Mouse (Mus musculus): Measurements from ENCODE around the gene Zfp775. TPM values are rescaled to one million over a fixed set of nuclear protein-coding genes. Genes with fewer than 3 reads are reported as not detected.

Zfp775 gene
- 1.1 and 2.1 TPM in 2 replicates for polyA plus RNA-seq (2015; fragmentation: Nextera tagmentation; extraction: Ambion mirVana)

GRCm38 (mm10) chr6:48601271-48602079, at the start of gene Zfp775:
Zfp775 (plus strand) TSS chr6:48602063.

GRCm38 (mm10) chr6:48554280-48555103, 47.4 kb upstream of the Zfp775 start, which contains the start of gene Lrrc61:
Lrrc61 (plus strand) TSS chr6:48554796.

GRCm38 (mm10) chr6:48572572-48573061, 29.2 kb upstream of the Zfp775 start, which contains the start of gene Rarres2:
Rarres2 (minus strand) TSS chr6:48572789.

GRCm38 (mm10) chr6:48589194-48589750, 12.6 kb upstream of the Zfp775 start, which contains the start of gene Gm45021:
Gm45021 (plus strand) TSS chr6:48589610.

GRCm38 (mm10) chr6:48593158-48594042, 8.5 kb upstream of the Zfp775 start, which contains the start of the genes Repin1 and Gm44965:
Repin1 (plus strand) TSS chr6:48593883.
Gm44965 (plus strand) TSS chr6:48593941.

GRCm38 (mm10) chr6:48626464-48626863, 24.6 kb downstream of the Zfp775 start, which contains the start of gene AI854703:
AI854703 (plus strand) TSS chr6:48626764.

DNA sequence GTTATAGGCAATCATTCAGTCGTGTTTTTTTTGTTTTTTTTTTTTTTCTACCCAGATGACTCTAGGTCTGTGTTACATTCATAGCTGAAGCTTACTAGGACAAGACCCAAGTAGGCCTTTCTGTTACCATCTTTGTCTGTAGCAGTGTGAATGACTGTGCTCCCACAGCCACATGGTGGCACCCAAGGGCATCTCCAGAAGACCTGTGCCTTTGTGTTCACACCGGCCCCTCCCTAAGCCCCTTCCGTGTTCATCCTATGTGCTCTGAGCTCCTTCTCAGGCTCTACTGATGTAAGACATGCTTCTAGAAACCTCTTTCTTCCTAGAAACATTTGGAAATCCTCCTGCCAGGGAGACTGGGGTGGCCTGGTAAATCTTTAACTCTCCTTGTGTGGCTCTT, 45.1 kb downstream of the Zfp775 start, which contains the start of gene Gimap8:
TSS of gene Gimap8 (plus strand) at position 240 of the 400 bp plus-strand sequence.

Other genes with a start within 250 kb of the Zfp775 start
- gene Krba1, start 206.5 kb upstream of the Zfp775 start, polyA plus RNA-seq (2015; fragmentation: Nextera tagmentation; extraction: Ambion mirVana), result 3.1 and 4.4 TPM in 2 replicates
- gene Zfp467, start 156.2 kb upstream of the Zfp775 start, polyA plus RNA-seq (2015; fragmentation: Nextera tagmentation; extraction: Ambion mirVana), result 6.0 and 9.4 TPM in 2 replicates
- gene Sspo, start 153.8 kb upstream of the Zfp775 start, polyA plus RNA-seq (2015; fragmentation: Nextera tagmentation; extraction: Ambion mirVana), result 0.05 and 0.16 TPM in 2 replicates
- 2.2 and 3.2 TPM in 2 replicates for gene Atp6v0e2, start 64.4 kb upstream of the Zfp775 start, polyA plus RNA-seq (2015; fragmentation: Nextera tagmentation; extraction: Ambion mirVana)
- gene Lrrc61, start 47.3 kb upstream of the Zfp775 start, polyA plus RNA-seq (2015; fragmentation: Nextera tagmentation; extraction: Ambion mirVana), result 2.6 and 3.2 TPM in 2 replicates
- gene Rarres2, start 29.3 kb upstream of the Zfp775 start, polyA plus RNA-seq (2015; fragmentation: Nextera tagmentation; extraction: Ambion mirVana), result 66.3 and 92.8 TPM in 2 replicates
- gene Gm45021, start 12.5 kb upstream of the Zfp775 start, polyA plus RNA-seq (2015; fragmentation: Nextera tagmentation; extraction: Ambion mirVana), result not detected in 2 replicates
- 5.5 and 7.3 TPM in 2 replicates for gene Repin1, start 8.2 kb upstream of the Zfp775 start, polyA plus RNA-seq (2015; fragmentation: Nextera tagmentation; extraction: Ambion mirVana)
- not detected in 2 replicates for gene Gm44965, start 8.1 kb upstream of the Zfp775 start, polyA plus RNA-seq (2015; fragmentation: Nextera tagmentation; extraction: Ambion mirVana)
- 0.29 and 0.47 TPM in 2 replicates for gene AI854703, start 24.7 kb downstream of the Zfp775 start, polyA plus RNA-seq (2015; fragmentation: Nextera tagmentation; extraction: Ambion mirVana)
- gene Gimap8, start 45.2 kb downstream of the Zfp775 start, polyA plus RNA-seq (2015; fragmentation: Nextera tagmentation; extraction: Ambion mirVana), result 2.2 and 3.3 TPM in 2 replicates
- 10.8 and 13.3 TPM in 2 replicates for gene Gimap9, start 74.1 kb downstream of the Zfp775 start, polyA plus RNA-seq (2015; fragmentation: Nextera tagmentation; extraction: Ambion mirVana)
- 19.4 and 27.0 TPM in 2 replicates for gene Gimap4, start 82.5 kb downstream of the Zfp775 start, polyA plus RNA-seq (2015; fragmentation: Nextera tagmentation; extraction: Ambion mirVana)
- gene Gimap6, start 106.2 kb downstream of the Zfp775 start, polyA plus RNA-seq (2015; fragmentation: Nextera tagmentation; extraction: Ambion mirVana), result 20.1 and 29.3 TPM in 2 replicates
- gene Gm28053, start 116.5 kb downstream of the Zfp775 start, polyA plus RNA-seq (2015; fragmentation: Nextera tagmentation; extraction: Ambion mirVana), result 0.32 and 1.7 TPM in 2 replicates
- 0.99 and 1.6 TPM in 2 replicates for gene Gimap7, start 116.6 kb downstream of the Zfp775 start, polyA plus RNA-seq (2015; fragmentation: Nextera tagmentation; extraction: Ambion mirVana)
- 18.4 and 28.7 TPM in 2 replicates for gene Gimap1, start 137.0 kb downstream of the Zfp775 start, polyA plus RNA-seq (2015; fragmentation: Nextera tagmentation; extraction: Ambion mirVana)
- gene Gimap5, start 144.1 kb downstream of the Zfp775 start, polyA plus RNA-seq (2015; fragmentation: Nextera tagmentation; extraction: Ambion mirVana), result 17.8 and 24.8 TPM in 2 replicates
- gene Gimap3, start 168.8 kb downstream of the Zfp775 start, polyA plus RNA-seq (2015; fragmentation: Nextera tagmentation; extraction: Ambion mirVana), result 1.6 and 2.8 TPM in 2 replicates
- gene Tmem176a, start 238.9 kb downstream of the Zfp775 start, polyA plus RNA-seq (2015; fragmentation: Nextera tagmentation; extraction: Ambion mirVana), result 50.5 and 64.7 TPM in 2 replicates
- 105 and 133 TPM in 2 replicates for gene Tmem176b, start 239.4 kb downstream of the Zfp775 start, polyA plus RNA-seq (2015; fragmentation: Nextera tagmentation; extraction: Ambion mirVana)